Mouse (Mus musculus): ENCODE results near the gene Cstb. TPM values are rescaled to one million over a fixed set of nuclear protein-coding genes. Genes with fewer than 3 reads are reported as not detected.
"Not testable (repeated sequence)": the region's sequence is repeated elsewhere in the genome, so short reads cannot be mapped to it uniquely, and the experiment has no call there.

The Cstb gene
- total RNA-seq, 1 experiment from 2014 or later: 26.4 TPM

DNA sequence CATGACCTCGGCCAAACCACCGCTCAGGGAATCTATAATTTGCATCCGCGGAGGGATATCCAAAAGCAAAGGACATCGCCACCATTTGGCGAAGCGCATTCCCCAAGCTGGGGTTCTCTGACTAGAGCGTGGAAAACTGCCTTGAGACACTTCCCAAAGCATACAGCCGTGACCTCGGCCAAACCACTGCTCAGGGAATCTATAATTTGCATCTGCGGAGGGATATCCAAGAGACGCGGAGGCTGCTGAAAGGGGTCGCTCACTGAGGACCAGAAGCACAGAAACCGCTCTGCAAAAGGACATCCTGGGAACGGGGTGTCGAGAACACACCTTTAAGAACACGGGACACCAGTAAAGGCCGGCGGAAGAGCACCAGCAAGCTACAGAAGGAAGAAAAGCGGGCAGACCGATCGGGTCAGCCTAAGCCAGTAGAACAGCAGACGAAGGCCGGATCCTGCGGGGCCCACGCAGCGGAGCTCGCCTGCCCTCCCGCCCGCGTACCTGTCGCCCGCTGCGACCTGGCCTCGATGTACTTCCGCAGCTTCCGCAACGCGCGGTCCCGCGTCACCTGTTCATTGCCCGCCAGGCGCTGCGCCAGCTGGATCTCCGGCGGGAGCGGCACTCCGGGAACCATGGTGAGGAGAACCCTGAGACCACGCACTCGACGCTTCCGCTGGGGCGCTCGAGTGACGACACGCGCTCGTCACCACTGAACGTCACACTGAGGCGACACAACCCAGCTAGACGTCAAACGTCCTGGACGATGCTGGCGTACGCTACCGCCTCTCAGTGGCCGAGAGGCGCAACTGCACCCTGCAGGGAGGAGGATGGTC, 12.9 kb upstream of the Cstb start, which contains the start of gene Rrp1:
Gene Rrp1 (minus strand): TSS at position 725 of the 833 bp plus-strand sequence.
- ATAC-seq (replicated peaks; ENCODE audit: insufficient number of reproducible peaks, low FRiP score, low TSS enrichment, poor library complexity, severe bottlenecking): peak; percentile 98

- no peak for ATAC-seq (replicated peaks; ENCODE audit: insufficient number of reproducible peaks, low FRiP score, low TSS enrichment, poor library complexity, severe bottlenecking)
These were observed 12.3 kb upstream of the Cstb start for GRCm38 (mm10) chr10:78413152-78413520.

DNA sequence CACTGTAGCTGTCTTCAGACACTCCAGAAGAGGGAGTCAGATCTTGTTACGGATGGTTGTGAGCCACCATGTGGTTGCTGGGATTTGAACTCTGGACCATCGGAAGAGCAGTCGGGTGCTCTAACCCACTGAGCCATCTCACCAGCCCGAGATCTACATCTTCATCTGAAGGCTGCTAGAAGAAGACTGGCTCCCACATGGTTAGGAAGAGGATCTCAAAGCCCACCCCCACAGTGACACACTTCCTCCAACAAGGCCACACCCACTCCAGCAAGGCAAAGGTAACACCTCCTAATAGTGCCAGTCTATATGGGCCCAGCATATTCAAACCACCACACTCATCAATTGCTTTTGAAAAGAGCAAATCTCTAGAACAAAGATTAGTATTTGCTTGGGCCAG, 10.5 kb upstream of the Cstb start:
- ATAC-seq (replicated peaks; ENCODE audit: insufficient number of reproducible peaks, low FRiP score, low TSS enrichment, poor library complexity, severe bottlenecking): not testable (repeated sequence)

DNA sequence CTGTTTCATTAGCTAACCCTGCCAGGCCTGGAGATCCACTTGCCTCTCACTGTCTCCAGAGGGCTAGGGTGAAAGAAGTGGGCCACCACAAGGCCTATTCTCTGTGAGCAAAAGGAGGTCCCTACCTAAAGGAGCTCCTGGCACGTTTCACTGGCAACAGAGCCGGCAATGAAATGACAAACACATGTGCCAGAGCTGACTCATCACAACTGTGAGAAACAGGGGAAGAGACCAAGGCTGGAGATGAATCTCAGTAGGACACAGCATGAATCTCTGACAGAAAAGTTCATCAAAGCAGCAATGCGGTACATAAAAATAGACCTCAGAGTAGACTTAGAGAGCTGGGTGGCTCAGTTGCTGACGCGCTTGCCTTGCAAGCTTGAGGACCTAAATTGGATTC, 7.6 kb upstream of the Cstb start:
- ATAC-seq (replicated peaks; ENCODE audit: insufficient number of reproducible peaks, low FRiP score, low TSS enrichment, poor library complexity, severe bottlenecking): no peak

GRCm38 (mm10) chr10:78418791-78419190, 6.7 kb upstream of the Cstb start:
- no peak for ATAC-seq (replicated peaks; ENCODE audit: insufficient number of reproducible peaks, low FRiP score, low TSS enrichment, poor library complexity, severe bottlenecking)

DNA sequence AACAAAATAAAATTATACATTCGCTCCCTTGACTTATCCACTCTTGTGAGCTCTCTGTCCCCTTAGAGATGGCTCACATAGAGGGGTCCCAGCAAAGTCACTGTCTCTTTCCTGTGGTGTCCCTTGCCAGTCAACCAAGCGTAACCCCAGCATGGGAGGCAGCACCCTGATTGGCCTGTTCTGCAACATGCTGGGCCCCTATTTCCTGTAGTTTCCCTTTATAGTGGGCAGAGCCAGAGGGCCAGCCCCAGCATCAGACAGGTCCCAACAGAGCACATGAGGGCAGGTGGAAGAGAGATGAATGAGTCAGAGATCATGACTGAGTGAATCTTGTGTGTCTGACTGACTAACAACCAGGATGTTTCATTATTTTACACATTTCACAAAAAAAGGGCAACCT, 4.5 kb upstream of the Cstb start:
- ATAC-seq (replicated peaks; ENCODE audit: insufficient number of reproducible peaks, low FRiP score, low TSS enrichment, poor library complexity, severe bottlenecking): no peak

GRCm38 (mm10) chr10:78422614-78423013, 2.9 kb upstream of the Cstb start:
- no peak for ATAC-seq (replicated peaks; ENCODE audit: insufficient number of reproducible peaks, low FRiP score, low TSS enrichment, poor library complexity, severe bottlenecking)

DNA sequence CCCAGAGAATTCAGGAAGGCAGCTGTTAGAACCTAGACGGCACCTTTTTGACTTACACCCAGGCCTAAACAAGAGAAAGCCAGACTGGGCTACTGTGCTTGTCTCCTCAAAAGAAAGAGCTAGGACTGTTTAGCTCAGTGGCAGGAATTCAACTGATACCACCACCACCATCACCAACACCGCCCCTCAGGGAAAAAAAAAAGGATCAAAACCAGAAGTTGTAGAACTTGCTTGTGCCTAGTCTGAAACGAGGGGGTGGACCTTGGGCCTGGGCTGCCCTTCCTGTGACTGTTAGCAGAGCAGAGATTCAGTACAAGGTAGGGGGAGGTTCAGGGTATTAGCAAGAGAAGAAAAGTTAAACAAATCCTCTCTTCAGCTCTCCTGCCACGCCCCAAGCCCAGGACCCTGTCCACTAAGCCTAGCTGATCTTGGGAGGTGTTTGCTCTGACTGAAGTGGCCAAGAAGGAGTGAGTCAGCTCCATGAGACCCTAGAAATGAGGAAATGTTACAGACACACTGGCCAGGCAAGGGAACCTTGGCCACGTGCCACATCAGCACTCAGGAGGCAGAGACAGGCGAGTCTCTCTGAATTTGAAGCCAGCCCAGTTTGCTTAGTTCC, 757 bp downstream of the Cstb start:
- no peak; the same call in 1 of the 2 replicates for ATAC-seq (replicated peaks; ENCODE audit: insufficient number of reproducible peaks, low FRiP score, low TSS enrichment, poor library complexity, severe bottlenecking)

- ATAC-seq (replicated peaks; ENCODE audit: insufficient number of reproducible peaks, low FRiP score, low TSS enrichment, poor library complexity, severe bottlenecking): no peak
These were observed 2.6 kb downstream of the Cstb start for GRCm38 (mm10) chr10:78428070-78428469.

GRCm38 (mm10) chr10:78429180-78429579, 3.7 kb downstream of the Cstb start:
- ATAC-seq (replicated peaks; ENCODE audit: insufficient number of reproducible peaks, low FRiP score, low TSS enrichment, poor library complexity, severe bottlenecking): no peak

DNA sequence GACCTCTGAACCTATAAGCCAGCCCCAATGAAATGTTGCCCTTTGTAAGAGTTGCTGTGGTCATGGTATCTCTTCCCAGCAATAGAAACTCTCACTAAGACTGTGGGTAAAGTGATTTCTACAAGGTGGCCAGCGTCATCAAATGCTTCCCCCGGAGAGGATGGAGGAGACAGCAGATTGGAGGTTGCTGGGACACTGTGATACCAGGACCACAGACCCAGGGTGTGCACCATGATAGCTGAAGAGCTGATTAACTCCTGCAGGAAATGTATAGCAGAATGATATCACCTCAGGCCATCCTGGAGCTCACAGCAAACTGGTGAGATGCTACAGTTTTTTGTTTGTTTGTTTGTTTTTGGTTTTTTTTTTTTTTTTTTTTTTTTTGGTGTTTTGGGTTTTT, 4.3 kb downstream of the Cstb start:
- ATAC-seq (replicated peaks; ENCODE audit: insufficient number of reproducible peaks, low FRiP score, low TSS enrichment, poor library complexity, severe bottlenecking): no peak

- no peak for ATAC-seq (replicated peaks; ENCODE audit: insufficient number of reproducible peaks, low FRiP score, low TSS enrichment, poor library complexity, severe bottlenecking)
These were observed 7.4 kb downstream of the Cstb start for GRCm38 (mm10) chr10:78432853-78433252.

GRCm38 (mm10) chr10:78438094-78438493, 12.6 kb downstream of the Cstb start:
- ATAC-seq (replicated peaks; ENCODE audit: insufficient number of reproducible peaks, low FRiP score, low TSS enrichment, poor library complexity, severe bottlenecking): peak; percentile 67

- ATAC-seq (replicated peaks; ENCODE audit: insufficient number of reproducible peaks, low FRiP score, low TSS enrichment, poor library complexity, severe bottlenecking): no peak
These were observed 14.1 kb downstream of the Cstb start for GRCm38 (mm10) chr10:78439550-78439949.

DNA sequence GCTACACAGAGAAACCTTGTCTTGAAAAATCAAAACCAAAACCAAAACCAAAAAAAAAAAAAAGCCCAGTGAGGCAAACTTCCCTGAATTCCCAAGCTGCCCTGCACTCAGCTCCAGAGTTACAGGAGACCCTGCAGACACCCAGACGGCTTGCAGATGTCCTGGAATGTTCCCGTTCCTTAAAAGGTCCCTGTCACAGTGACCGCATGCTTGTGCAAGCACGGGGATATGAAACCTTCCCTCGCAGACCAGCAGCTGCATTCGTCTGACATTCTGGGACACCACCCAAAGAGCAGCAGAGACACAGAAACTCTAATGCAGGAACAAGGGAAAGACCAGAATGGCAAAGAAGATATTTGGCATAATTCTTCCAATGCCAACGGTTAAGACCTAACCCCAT, 14.5 kb downstream of the Cstb start:
- no peak for ATAC-seq (replicated peaks; ENCODE audit: insufficient number of reproducible peaks, low FRiP score, low TSS enrichment, poor library complexity, severe bottlenecking)

DNA sequence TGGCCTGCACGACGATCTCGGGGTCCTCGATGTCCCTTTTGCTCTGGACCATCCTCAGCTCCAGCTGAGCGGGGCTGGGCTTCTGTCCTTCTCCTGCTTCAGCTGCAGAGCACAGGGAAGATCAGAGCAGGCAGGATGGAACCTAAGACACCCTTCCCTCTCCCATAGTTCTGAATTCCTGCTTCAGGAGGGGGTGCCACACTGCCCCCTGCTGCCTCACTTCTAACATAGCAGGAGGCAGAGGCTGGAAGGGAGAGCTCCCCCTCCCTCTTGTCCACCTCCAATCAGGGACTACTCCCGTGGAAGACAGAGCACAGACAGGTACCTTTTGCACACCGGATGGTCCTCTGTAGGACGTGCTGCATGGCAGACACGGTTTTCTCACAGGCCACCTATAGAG, 15.3 kb downstream of the Cstb start:
- peak; percentile 6; the same call in 1 of the 2 replicates for ATAC-seq (replicated peaks; ENCODE audit: insufficient number of reproducible peaks, low FRiP score, low TSS enrichment, poor library complexity, severe bottlenecking)

DNA sequence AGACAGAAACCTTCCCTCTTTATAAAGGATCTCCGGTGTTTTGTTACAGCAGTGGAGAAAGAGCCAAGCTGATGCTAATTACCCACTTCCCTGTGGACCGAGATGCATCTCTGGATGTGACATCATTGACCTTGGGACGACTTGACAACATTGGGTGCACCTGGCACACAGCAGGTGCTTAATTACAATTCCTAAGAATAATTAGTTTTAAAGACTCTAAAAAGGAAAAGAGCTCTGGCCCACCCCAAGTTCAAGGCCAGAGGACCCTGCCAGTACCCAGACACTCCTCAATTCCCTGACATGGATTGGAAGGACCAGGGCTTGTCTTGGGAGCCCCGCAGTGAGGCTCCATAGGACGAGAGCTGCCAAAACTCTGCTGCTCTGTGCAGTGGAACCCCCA, 16.1 kb downstream of the Cstb start:
- no peak for ATAC-seq (replicated peaks; ENCODE audit: insufficient number of reproducible peaks, low FRiP score, low TSS enrichment, poor library complexity, severe bottlenecking)

- no peak for ATAC-seq (replicated peaks; ENCODE audit: insufficient number of reproducible peaks, low FRiP score, low TSS enrichment, poor library complexity, severe bottlenecking)
These were observed 16.8 kb downstream of the Cstb start for GRCm38 (mm10) chr10:78442292-78442691.

GRCm38 (mm10) chr10:78446195-78446594, 20.7 kb downstream of the Cstb start:
- no peak for ATAC-seq (replicated peaks; ENCODE audit: insufficient number of reproducible peaks, low FRiP score, low TSS enrichment, poor library complexity, severe bottlenecking)

- ATAC-seq (replicated peaks; ENCODE audit: insufficient number of reproducible peaks, low FRiP score, low TSS enrichment, poor library complexity, severe bottlenecking): no peak
These were observed 21.9 kb downstream of the Cstb start for GRCm38 (mm10) chr10:78447396-78447795.

Measured in monocyte, adult 5-6 weeks (primary cell).